Mouse (Mus musculus) limb, embryonic 13.5 days (tissue): Measurements from ENCODE around the gene Ccdc174. TPM values are rescaled to one million over a fixed set of nuclear protein-coding genes. Genes with fewer than 3 reads are reported as not detected.

Experiments used
- ATAC-seq: fragments of 200-750 bp; cut with Nextera tagmentation; 2 replicates; pipeline ENCODE4 v1.8.0; 2017; ENCODE audit warnings: low read depth, moderate number of reproducible peaks, moderate TSS enrichment; ENCODE audit not compliant: low FRiP score
- H3K27ac ChIP-seq: fragments of 300-500 bp; sonication (generic); 2 replicates; pipeline ENCODE4 v1.5.1; 2015; ENCODE audit warnings: inconsistent platforms, mild to moderate bottlenecking, moderate library complexity
- H3K27me3 ChIP-seq: fragments of 300-500 bp; sonication (generic); 2 replicates; pipeline ENCODE4 v1.6.1; 2015; ENCODE audit warnings: mild to moderate bottlenecking, inconsistent platforms
- H3K36me3 ChIP-seq: fragments of 300-500 bp; sonication (generic); 2 replicates; pipeline ENCODE4 v1.6.1; 2015; ENCODE audit warnings: inconsistent platforms, mild to moderate bottlenecking, moderate library complexity
- H3K4me1 ChIP-seq: fragments of 300-500 bp; sonication (generic); 2 replicates; pipeline ENCODE4 v1.6.1; 2015; ENCODE audit warnings: inconsistent platforms
- H3K4me2 ChIP-seq: fragments of 300-500 bp; sonication (generic); replicated peaks from 2 replicates; pipeline ENCODE4 v1.6.1; 2015; ENCODE audit warnings: inconsistent platforms, mild to moderate bottlenecking, moderate library complexity
- H3K4me3 ChIP-seq: fragments of 300-500 bp; sonication (generic); 2 replicates; pipeline ENCODE4 v1.5.1; 2015; ENCODE audit warnings: moderate library complexity, mild to moderate bottlenecking, inconsistent platforms
- H3K9ac ChIP-seq: fragments of 300-500 bp; sonication (generic); 2 replicates; pipeline ENCODE4 v1.6.1; 2015; ENCODE audit warnings: mild to moderate bottlenecking, inconsistent platforms
- H3K9me3 ChIP-seq: fragments of 300-500 bp; sonication (generic); 2 replicates; pipeline ENCODE4 v1.6.1; 2016; ENCODE audit warnings: inconsistent platforms
- WGBS: fragments of 180-500 bp; shearing (Covaris S2); methylation state at CpG from one replicate; pipeline ENCODE4 v1.1.7; 2015; 5-methylcytosine and 5-hydroxymethylcytosine counted together
- polyA plus RNA-seq: library from polyadenylated mRNA; unstranded; fragments of >200 nt; fragmentation: Nextera tagmentation; extraction: Ambion mirVana; gene quantifications from 2 replicates; pipeline ENCODE4 v1.2.1, GENCODE M21; 2015

Gene Ccdc174
- polyA plus RNA-seq, 1 experiment from 2014 or later = 44.9 TPM

- 63% methylated on average over 2 of the region's 2 CpGs for WGBS
- ATAC-seq = no peak
- H3K27ac ChIP-seq = no peak overlapping the region
- H3K9me3 ChIP-seq = no peaks in the 10 kb centered on the region
- H3K4me3 ChIP-seq = no peak overlapping the region
- H3K4me1 ChIP-seq = no peaks in the 10 kb centered on the region
- no peak overlapping the region for H3K4me2 ChIP-seq
- no peaks in the 10 kb centered on the region for H3K27me3 ChIP-seq
- no peak overlapping the region for H3K9ac ChIP-seq
- no peaks in the 10 kb centered on the region for H3K36me3 ChIP-seq
These were observed 70.6 kb downstream of the Ccdc174 start for GRCm38 (mm10) chr6:91948426-91948825.

Other genes starting within 250 kb of the Ccdc174 start
- 48.7 and 51.1 TPM in 2 replicates for gene Slc6a6, start 194.0 kb upstream of the Ccdc174 start, polyA plus RNA-seq
- 1.6 and 1.7 TPM in 2 replicates for gene Grip2, start 50.8 kb upstream of the Ccdc174 start, polyA plus RNA-seq
- gene 4930590J08Rik, start 24.8 kb downstream of the Ccdc174 start, polyA plus RNA-seq = 0.57 and 0.69 TPM in 2 replicates
- 7.0 TPM in 2 replicates for gene Fgd5, start 100.8 kb downstream of the Ccdc174 start, polyA plus RNA-seq
- gene Nr2c2, start 213.3 kb downstream of the Ccdc174 start, polyA plus RNA-seq = 21.1 and 24.3 TPM in 2 replicates